Mouse (Mus musculus) heart, embryonic 16.5 days (tissue): Measurements from ENCODE around the gene Armh3. TPM values are rescaled to one million over a fixed set of nuclear protein-coding genes. Genes with fewer than 3 reads are reported as not detected.

Experiments
- ATAC-seq: fragments of 200-750 bp; cut with Nextera tagmentation; replicated peaks from 2 replicates; pipeline ENCODE4 v1.8.0; 2017; ENCODE audit warnings: moderate number of reproducible peaks; ENCODE audit not compliant: insufficient read depth, low FRiP score; ENCODE audit errors: extremely low read depth
- H3K27ac ChIP-seq: fragments of 300-500 bp; sonication (generic); 2 replicates; pipeline ENCODE4 v1.5.1; 2014; ENCODE audit warnings: mild to moderate bottlenecking, low read length, control low read depth, moderate library complexity
- H3K27me3 ChIP-seq: fragments of 300-500 bp; sonication (generic); 2 replicates; pipeline ENCODE4 v1.6.1; 2014; ENCODE audit warnings: low read length, mixed read lengths; ENCODE audit not compliant: control insufficient read depth, insufficient read depth
- H3K36me3 ChIP-seq: fragments of 300-500 bp; sonication (generic); 2 replicates; pipeline ENCODE4 v1.6.1; 2014; ENCODE audit not compliant: control insufficient read depth, insufficient read depth
- H3K4me1 ChIP-seq: fragments of 300-500 bp; sonication (generic); 2 replicates; pipeline ENCODE4 v1.6.1; 2014; ENCODE audit warnings: low read length, mixed read lengths; ENCODE audit not compliant: control insufficient read depth, insufficient read depth
- H3K4me2 ChIP-seq: fragments of 300-500 bp; sonication (generic); 2 replicates; pipeline ENCODE4 v1.6.1; 2014; ENCODE audit warnings: low read depth, mild to moderate bottlenecking, control low read depth, low read length
- H3K4me3 ChIP-seq: fragments of 300-500 bp; sonication (generic); 2 replicates; pipeline ENCODE4 v1.5.1; 2014; ENCODE audit warnings: mild to moderate bottlenecking, control low read depth, low read length
- H3K9ac ChIP-seq: fragments of 300-500 bp; sonication (generic); 2 replicates; pipeline ENCODE4 v1.6.1; 2014; ENCODE audit warnings: low read length, control low read depth
- H3K9me3 ChIP-seq: fragments of 300-500 bp; sonication (generic); replicated peaks from 2 replicates; pipeline ENCODE4 v1.6.1; 2016; ENCODE audit warnings: low read length; ENCODE audit not compliant: control insufficient read depth
- WGBS: fragments of 180-500 bp; shearing (Covaris S2); extraction: QIAGEN DNeasy Blood & Tissue Kit; methylation state at CpG from one replicate; pipeline ENCODE4 v1.1.7; 2014; 5-methylcytosine and 5-hydroxymethylcytosine counted together
- polyA plus RNA-seq: library from polyadenylated mRNA; unstranded; fragments of >200 nt; fragmentation: Nextera tagmentation; extraction: Ambion mirVana; gene quantifications from 2 replicates; pipeline ENCODE4 v1.2.1, GENCODE M21; 2015

Armh3 gene
- polyA plus RNA-seq, 1 experiment from 2014 or later, result 15.3 TPM

- peak; percentile 52; the same call in 1 of the 2 replicates for ATAC-seq
These were observed 162.8 kb downstream of the Armh3 start for GRCm38 (mm10) chr19:45835490-45835889.

GRCm38 (mm10) chr19:45833665-45834064 is 164.6 kb downstream of the Armh3 start:
- WGBS, result 84% methylated on average over 10 of the region's 10 CpGs
- ATAC-seq, result no peak
- Histone ChIP-seq H3K27me3 (no peaks in the 10 kb centered on the region), H3K9ac (no peak overlapping the region), H3K36me3 (0 out of 2 replicates have a peak, but pooled peaks cover 2% of the 10 kb centered on the region), H3K4me3 (no peak overlapping the region), H3K9me3 (no peaks in the 10 kb centered on the region), H3K4me1 (peaks cover 17% of the 10 kb centered on the region), H3K27ac (no peak overlapping the region), H3K4me2 (no peak overlapping the region)

More at GRCm38 (mm10) chr19:45835490-45835889, 162.8 kb downstream of the Armh3 start:
- no peaks in the 10 kb centered on the region for H3K27me3 ChIP-seq
- no peak overlapping the region for H3K4me3 ChIP-seq
- WGBS, result 51% methylated on average over 10 of the region's 10 CpGs
- peak overlapping the region; percentile 55; the same call in 1 of the 2 replicates for H3K27ac ChIP-seq
- no peaks in the 10 kb centered on the region for H3K9me3 ChIP-seq
- no peak overlapping the region; the same call in 1 of the 2 replicates for H3K9ac ChIP-seq
- H3K36me3 ChIP-seq, result no peaks in the 10 kb centered on the region
- peaks cover 17% of the 10 kb centered on the region for H3K4me1 ChIP-seq
- no peak overlapping the region for H3K4me2 ChIP-seq

- Histone ChIP-seq H3K4me1 (peaks cover 26% of the 10 kb centered on the region), H3K9ac (no peak overlapping the region), H3K4me3 (no peak overlapping the region), H3K27me3 (no peaks in the 10 kb centered on the region), H3K4me2 (no peak overlapping the region), H3K27ac (no peak overlapping the region), H3K36me3 (0 out of 2 replicates have a peak, but pooled peaks cover 5% of the 10 kb centered on the region), H3K9me3 (peaks cover 3% of the 10 kb centered on the region; the same call in 1 of the 2 replicates)
- 46% methylated on average over 2 of the region's 2 CpGs for WGBS
- no peak for ATAC-seq
These were observed 167.6 kb downstream of the Armh3 start for GRCm38 (mm10) chr19:45830679-45831078.

GRCm38 (mm10) chr19:45827736-45828135 is 170.6 kb downstream of the Armh3 start:
- WGBS, result 94% methylated on average over 3 of the region's 3 CpGs
- H3K36me3 ChIP-seq, result 0 out of 2 replicates have a peak, but pooled peaks cover 5% of the 10 kb centered on the region
- H3K4me1 ChIP-seq, result peaks cover 25% of the 10 kb centered on the region
- no peak overlapping the region for H3K4me3 ChIP-seq
- H3K9me3 ChIP-seq, result peaks cover 3% of the 10 kb centered on the region; the same call in 1 of the 2 replicates
- H3K9ac ChIP-seq, result no peak overlapping the region
- H3K27ac ChIP-seq, result peak overlapping the region; percentile 68; the same call in 1 of the 2 replicates
- H3K4me2 ChIP-seq, result no peak overlapping the region
- ATAC-seq, result no peak
- H3K27me3 ChIP-seq, result no peaks in the 10 kb centered on the region

- H3K27me3 ChIP-seq, result no peaks in the 10 kb centered on the region
- H3K4me1 ChIP-seq, result peaks cover 25% of the 10 kb centered on the region
- H3K36me3 ChIP-seq, result 0 out of 2 replicates have a peak, but pooled peaks cover 5% of the 10 kb centered on the region
- no peak for ATAC-seq
- no peak overlapping the region for H3K9ac ChIP-seq
- H3K9me3 ChIP-seq, result peaks cover 3% of the 10 kb centered on the region; the same call in 1 of the 2 replicates
- peak overlapping the region; percentile 68 for H3K27ac ChIP-seq
- no peak overlapping the region for H3K4me2 ChIP-seq
- H3K4me3 ChIP-seq, result no peak overlapping the region
- 48% methylated on average over 5 of the region's 5 CpGs for WGBS
These were observed 171.2 kb downstream of the Armh3 start for GRCm38 (mm10) chr19:45827125-45827524.

GRCm38 (mm10) chr19:45826146-45826545 is 172.1 kb downstream of the Armh3 start:
- Histone ChIP-seq H3K4me1 (peaks cover 24% of the 10 kb centered on the region), H3K4me3 (no peak overlapping the region), H3K9me3 (peaks cover 3% of the 10 kb centered on the region; the same call in 1 of the 2 replicates), H3K27me3 (no peaks in the 10 kb centered on the region), H3K27ac (peak overlapping the region; percentile 68), H3K36me3 (0 out of 2 replicates have a peak, but pooled peaks cover 5% of the 10 kb centered on the region), H3K9ac (no peak overlapping the region), H3K4me2 (no peak overlapping the region)
- WGBS, result 52% methylated on average over 3 of the region's 3 CpGs
- ATAC-seq, result peak; percentile 69

GRCm38 (mm10) chr19:45821832-45822231 is 176.5 kb downstream of the Armh3 start:
- no peak overlapping the region for H3K4me2 ChIP-seq
- no peak overlapping the region for H3K4me3 ChIP-seq
- no peak for ATAC-seq
- peaks cover 19% of the 10 kb centered on the region for H3K4me1 ChIP-seq
- H3K27ac ChIP-seq, result no peak overlapping the region
- H3K27me3 ChIP-seq, result no peaks in the 10 kb centered on the region
- no peaks in the 10 kb centered on the region for H3K36me3 ChIP-seq
- no peaks in the 10 kb centered on the region for H3K9me3 ChIP-seq
- H3K9ac ChIP-seq, result no peak overlapping the region
- WGBS, result 62% methylated on average over 5 of the region's 5 CpGs

- Histone ChIP-seq H3K9ac (no peak overlapping the region), H3K27me3 (peaks cover 5% of the 10 kb centered on the region), H3K36me3 (no peaks in the 10 kb centered on the region), H3K9me3 (no peaks in the 10 kb centered on the region), H3K27ac (no peak overlapping the region), H3K4me2 (no peak overlapping the region), H3K4me1 (peaks cover 8% of the 10 kb centered on the region; the same call in 1 of the 2 replicates), H3K4me3 (no peak overlapping the region)
- no peak for ATAC-seq
- 76% methylated on average over 11 of the region's 11 CpGs for WGBS
These were observed 180.3 kb downstream of the Armh3 start for GRCm38 (mm10) chr19:45817816-45818490.

GRCm38 (mm10) chr19:45816727-45817126 is 181.6 kb downstream of the Armh3 start:
- H3K27ac ChIP-seq, result no peak overlapping the region
- H3K36me3 ChIP-seq, result no peaks in the 10 kb centered on the region
- peaks cover 17% of the 10 kb centered on the region for H3K4me1 ChIP-seq
- H3K9me3 ChIP-seq, result no peaks in the 10 kb centered on the region
- H3K9ac ChIP-seq, result peak overlapping the region; percentile 65; the same call in 1 of the 2 replicates
- 43% methylated on average over 8 of the region's 8 CpGs for WGBS
- H3K4me2 ChIP-seq, result peak overlapping the region; percentile 65
- ATAC-seq, result no peak
- peaks cover 5% of the 10 kb centered on the region for H3K27me3 ChIP-seq
- no peak overlapping the region for H3K4me3 ChIP-seq
